Mouse (Mus musculus) brain, embryonic 18.5 days (tissue): Measurements from ENCODE around the gene Spata9.

Source experiments
- DNase-seq: peaks from one replicate; pipeline ENCODE4 v3.0.0-alpha.2; 2012; ENCODE audit warnings: low read depth, low spot score

Spata9 gene

DNA sequence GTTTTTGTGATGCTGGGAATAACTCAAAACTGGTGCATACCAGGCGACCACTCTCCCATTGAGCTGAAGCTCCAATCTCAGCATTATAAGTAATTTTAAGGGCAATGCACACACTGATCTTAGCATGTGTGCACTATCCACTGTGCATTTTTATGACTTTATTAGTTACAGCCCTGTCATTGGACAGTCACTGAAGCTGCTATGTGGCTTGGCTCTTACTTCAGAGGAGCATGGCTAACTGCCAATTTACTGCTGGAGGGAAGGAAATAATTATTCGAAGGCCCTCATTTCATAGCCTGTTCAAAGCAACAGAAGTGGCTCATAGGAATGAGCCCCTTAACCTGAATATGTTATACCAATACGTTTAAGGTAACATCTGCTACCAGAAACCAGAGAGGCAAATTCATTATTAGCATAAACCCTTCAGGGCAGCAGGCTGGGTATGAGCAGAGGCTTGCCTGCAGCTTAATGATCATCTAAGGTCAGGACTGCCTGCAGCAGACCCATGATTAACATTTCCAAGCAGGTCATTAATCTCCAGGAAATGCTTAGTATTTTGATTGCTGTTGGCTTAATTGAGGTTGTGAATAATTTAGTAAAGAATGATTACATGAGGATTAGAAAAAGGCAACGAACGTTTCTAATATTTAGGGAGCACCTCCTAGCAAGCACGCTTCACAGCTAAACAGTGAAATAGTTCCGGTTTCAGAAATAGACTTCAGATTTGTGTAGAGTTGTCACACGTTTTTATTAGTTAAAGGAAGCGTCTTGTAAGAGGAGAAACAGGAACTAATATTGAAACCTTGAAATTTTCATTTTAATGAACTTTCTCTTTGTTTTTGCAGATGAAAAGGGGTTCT lies 25.4 kb downstream of the Spata9 start:
- DNase-seq: peak; percentile 20

DNA sequence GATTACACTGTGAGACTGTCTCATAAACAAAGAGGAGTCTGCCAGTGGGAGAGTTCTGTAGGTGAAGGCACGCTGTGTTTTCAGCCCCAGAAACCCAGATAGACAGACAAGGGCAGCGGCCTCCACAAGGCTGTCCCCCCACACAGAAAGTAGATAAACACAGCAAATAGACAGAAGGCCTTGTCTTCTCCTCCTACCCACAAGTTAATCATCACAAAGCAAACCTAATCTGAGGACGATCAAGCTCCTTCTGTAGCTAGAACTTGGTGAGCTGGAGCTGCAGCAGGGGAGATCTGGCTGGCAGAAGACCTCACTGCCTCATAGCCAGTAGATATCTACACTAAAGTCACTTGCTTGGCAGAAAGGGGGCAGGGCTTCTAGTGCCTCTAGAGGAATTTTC lies 36.3 kb downstream of the Spata9 start:
- no peak for DNase-seq

DNA sequence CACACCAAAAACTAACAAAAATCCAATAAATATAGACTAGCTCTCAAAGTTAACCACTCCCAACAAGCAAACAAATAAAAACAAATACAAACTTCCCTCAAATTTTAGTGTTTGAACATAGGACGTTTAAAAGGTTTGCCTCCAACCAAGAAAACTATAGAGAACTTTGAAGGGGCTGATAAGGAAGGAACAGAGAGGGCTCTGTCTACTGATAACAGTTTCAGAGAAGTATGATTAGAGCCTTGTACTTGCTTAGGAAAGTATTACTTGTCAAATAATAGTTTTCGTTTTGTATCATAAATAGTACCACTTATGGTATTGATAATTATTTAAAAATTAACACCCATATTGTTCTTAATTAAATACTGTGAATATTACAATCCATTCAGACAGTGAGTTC lies 47.6 kb downstream of the Spata9 start:
- DNase-seq: no peak

- no peak for DNase-seq
Observed at GRCm38 (mm10) chr13:76017465-76017864, 50.5 kb downstream of the Spata9 start.

DNA sequence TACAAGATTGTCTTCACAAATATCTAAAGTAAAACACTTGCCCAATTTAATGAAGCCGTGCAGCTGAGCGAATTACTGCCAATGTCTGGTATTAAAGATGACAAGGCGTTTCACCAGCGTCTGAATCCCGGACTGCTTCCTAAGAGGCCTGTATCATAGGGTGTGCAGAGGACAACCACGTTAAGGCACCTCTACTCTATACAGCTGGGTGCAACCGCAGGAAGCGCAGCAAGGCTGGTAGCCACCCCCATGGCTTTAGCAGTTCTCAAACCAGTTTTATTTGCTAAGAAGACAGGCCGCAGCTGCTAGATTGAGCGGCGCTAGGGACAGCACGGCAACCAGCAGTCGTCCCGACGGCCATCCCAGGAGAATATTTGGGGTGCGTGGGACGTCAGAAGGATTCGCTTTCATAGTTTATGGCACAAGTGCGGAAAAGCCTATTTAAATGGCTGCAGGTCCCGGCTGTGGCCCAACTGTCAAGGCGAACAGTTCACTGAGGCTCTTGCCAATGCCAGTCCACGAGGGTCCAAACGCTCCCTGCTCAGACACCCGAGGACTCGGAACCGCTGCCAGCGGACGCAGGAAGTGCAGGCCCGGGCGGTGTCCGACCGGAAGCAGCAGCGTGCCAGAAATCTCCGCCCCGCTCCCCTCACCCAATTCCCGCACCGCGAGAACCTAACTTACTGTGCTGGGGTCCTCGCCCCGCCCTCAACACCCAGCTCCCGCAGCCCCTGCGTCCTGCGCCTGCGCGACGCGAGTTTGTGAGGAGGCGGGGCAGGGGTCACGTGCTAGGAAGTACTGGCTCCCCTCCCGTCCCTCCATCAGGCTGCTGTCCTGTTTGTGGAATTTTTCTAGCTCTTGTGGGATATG lies 51.3 kb downstream of the Spata9 start, which contains the start of gene Rfesd:
TSS of gene Rfesd (minus strand) at position 746 of the 870 bp plus-strand sequence.
- DNase-seq: peak; percentile 94

DNA sequence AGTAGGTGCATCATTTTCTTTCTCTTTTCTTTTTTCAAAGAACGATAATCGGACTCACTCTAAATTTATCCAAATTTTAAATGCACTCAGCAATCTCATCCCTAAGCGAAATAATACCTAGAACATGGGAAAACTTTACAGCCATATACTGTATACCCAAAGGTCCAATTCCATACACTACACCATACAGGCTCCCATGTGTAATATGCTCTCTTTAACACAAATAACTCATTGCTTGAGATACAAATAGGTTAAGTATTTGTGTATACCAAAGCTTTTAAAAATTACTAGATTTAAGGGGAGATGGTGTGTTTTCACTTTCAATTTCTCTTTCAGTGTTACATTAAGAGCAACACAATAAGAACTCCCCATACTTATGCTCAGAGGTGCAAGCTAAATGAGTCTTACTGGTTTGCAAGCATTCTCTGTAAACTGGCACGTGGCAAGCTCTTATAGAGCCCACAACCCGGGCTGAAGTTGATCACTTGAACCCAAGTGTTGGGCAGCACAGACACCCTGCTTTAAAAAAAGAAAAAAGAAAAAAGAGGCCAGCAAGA lies 52.0 kb downstream of the Spata9 start:
- no peak for DNase-seq

DNA sequence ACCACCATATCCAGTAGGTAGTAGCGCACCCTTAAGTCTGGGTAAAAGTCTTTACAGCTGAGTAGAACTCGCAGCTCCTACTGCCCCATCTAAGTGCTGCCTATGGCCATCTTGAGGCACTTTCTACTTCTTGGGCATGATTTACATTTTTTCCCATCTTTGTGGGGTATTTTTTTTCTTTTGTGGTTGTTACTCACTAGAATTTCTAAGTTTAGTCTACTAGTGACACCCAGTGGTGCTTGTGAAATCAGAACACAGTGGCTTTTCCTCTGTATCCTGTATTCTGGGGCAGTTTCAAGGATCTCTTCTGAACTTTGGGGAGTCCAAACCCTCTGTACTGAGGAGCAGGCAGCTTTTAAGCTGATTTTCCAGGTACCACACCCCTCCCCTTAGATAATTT lies 54.8 kb downstream of the Spata9 start:
- no peak for DNase-seq

- no peak for DNase-seq
Observed at GRCm38 (mm10) chr13:76024588-76024987, 57.6 kb downstream of the Spata9 start.

DNA sequence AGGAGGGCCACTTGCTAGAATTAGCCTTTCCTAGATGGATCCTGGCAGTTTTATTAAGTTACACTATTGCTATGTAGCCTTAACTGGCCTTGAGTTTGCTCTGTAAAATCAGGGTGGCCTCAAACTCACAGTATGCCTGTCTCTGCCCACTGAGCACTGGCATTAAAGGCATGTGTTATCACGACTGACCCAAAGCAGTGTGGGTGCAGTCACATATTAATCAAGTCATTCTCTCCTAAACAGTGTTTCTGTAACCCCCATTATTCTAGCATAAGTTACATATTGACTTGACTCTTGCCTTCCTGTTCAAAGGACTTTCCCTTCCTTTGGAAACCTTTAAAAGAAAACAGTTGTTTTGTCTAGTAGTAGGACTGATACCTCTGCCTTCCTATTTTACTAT lies 75.5 kb downstream of the Spata9 start:
- DNase-seq: no peak

GRCm38 (mm10) chr13:76044971-76045370 lies 78.0 kb downstream of the Spata9 start:
- DNase-seq: no peak
